Mouse (Mus musculus) heart, embryonic 15.5 days (tissue): ENCODE results near the gene Olfr1325. TPM values are rescaled to one million over a fixed set of nuclear protein-coding genes. Genes with fewer than 3 reads are reported as not detected.
"Not testable (repeated sequence)": the region's sequence is repeated elsewhere in the genome, so short reads cannot be mapped to it uniquely, and the experiment has no call there.

Experiments used
- ATAC-seq: fragments of 200-750 bp; cut with Nextera tagmentation; replicated peaks from 2 replicates; pipeline ENCODE4 v1.8.0; 2017; ENCODE audit warnings: low read depth, moderate TSS enrichment; ENCODE audit not compliant: insufficient number of reproducible peaks, insufficient read depth, low FRiP score
- H3K27ac ChIP-seq: fragments of 300-500 bp; sonication (generic); 2 replicates; pipeline ENCODE4 v1.5.1; 2015; ENCODE audit warnings: mild to moderate bottlenecking, inconsistent platforms
- H3K27me3 ChIP-seq: fragments of 300-500 bp; sonication (generic); 2 replicates; pipeline ENCODE4 v1.6.1; 2015; ENCODE audit warnings: inconsistent platforms
- H3K36me3 ChIP-seq: fragments of 300-500 bp; sonication (generic); 2 replicates; pipeline ENCODE4 v1.6.1; 2015; ENCODE audit warnings: mild to moderate bottlenecking, inconsistent platforms
- H3K4me1 ChIP-seq: fragments of 300-500 bp; sonication (generic); replicated peaks from 2 replicates; pipeline ENCODE4 v1.6.1; 2015; ENCODE audit warnings: inconsistent platforms
- H3K4me2 ChIP-seq: fragments of 300-500 bp; sonication (generic); 2 replicates; pipeline ENCODE4 v1.6.1; 2015; ENCODE audit warnings: inconsistent platforms, mild to moderate bottlenecking, moderate library complexity
- H3K4me3 ChIP-seq: fragments of 300-500 bp; sonication (generic); 2 replicates; pipeline ENCODE4 v1.5.1; 2015; ENCODE audit warnings: mild to moderate bottlenecking, inconsistent platforms
- H3K9ac ChIP-seq: fragments of 300-500 bp; sonication (generic); 2 replicates; pipeline ENCODE4 v1.6.1; 2015; ENCODE audit warnings: mild to moderate bottlenecking, inconsistent platforms
- H3K9me3 ChIP-seq: fragments of 300-500 bp; sonication (generic); replicated peaks from 2 replicates; pipeline ENCODE4 v1.6.1; 2016; ENCODE audit warnings: inconsistent platforms
- WGBS: fragments of 180-500 bp; shearing (Covaris S2); methylation state at CpG from one replicate; pipeline ENCODE4 v1.1.7; 2015; ENCODE audit warnings: mixed read lengths; 5-methylcytosine and 5-hydroxymethylcytosine counted together
- polyA plus RNA-seq: library from polyadenylated mRNA; unstranded; fragments of >200 nt; fragmentation: Nextera tagmentation; extraction: Ambion mirVana; gene quantifications from 2 replicates; pipeline ENCODE4 v1.2.1, GENCODE M21; 2015

Olfr1325 gene
- polyA plus RNA-seq: not detected in 2 replicates

DNA sequence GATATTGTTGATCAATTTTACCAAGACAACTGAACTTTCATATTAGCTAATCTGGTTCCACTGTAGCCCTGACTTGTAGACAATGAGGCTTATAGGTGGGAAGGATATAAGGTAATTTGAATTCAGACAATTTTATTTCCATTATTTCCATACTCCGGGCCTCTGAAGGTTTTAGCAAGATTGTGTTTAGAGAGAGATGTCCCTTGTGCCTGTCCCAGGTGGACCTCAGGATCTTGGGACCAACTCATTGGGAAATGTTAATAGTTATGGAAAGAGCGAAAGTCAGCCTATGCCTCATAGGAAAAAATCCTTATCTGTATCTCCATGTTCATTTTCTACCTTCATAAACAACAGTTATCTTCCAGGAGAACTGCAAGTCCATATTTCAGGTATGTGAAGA, at the start of gene Olfr1325:
Gene Olfr1325 (plus strand): TSS at position 301 of the 400 bp plus-strand sequence.
- 89% methylated on average over 2 of the region's 2 CpGs for WGBS
- ATAC-seq: no peak
- Histone ChIP-seq H3K36me3 (no peaks in the 10 kb centered on the region), H3K4me2 (no peak within 1 kb of the TSS), H3K9ac (no peak within 1 kb of the TSS), H3K27me3 (no peaks in the 10 kb centered on the region), H3K4me1 (no peaks in the 10 kb centered on the region), H3K9me3 (no peaks in the 10 kb centered on the region), H3K27ac (no peak within 1 kb of the TSS), H3K4me3 (no peak within 1 kb of the TSS)

- no peaks in the 10 kb centered on the region for H3K36me3 ChIP-seq
- no peak within 1 kb of the TSS for H3K9ac ChIP-seq
- no peaks in the 10 kb centered on the region for H3K4me1 ChIP-seq
- H3K4me3 ChIP-seq: no peak within 1 kb of the TSS
- no peaks in the 10 kb centered on the region for H3K27me3 ChIP-seq
- no peak within 1 kb of the TSS for H3K27ac ChIP-seq
- ATAC-seq: no peak
- no peaks in the 10 kb centered on the region for H3K9me3 ChIP-seq
- no peak within 1 kb of the TSS for H3K4me2 ChIP-seq
Measured at GRCm38 (mm10) chrX:74574788-74575187, 17.7 kb upstream of the Olfr1325 start, which contains the start of gene Olfr1326-ps1. Olfr1326-ps1 (minus strand) TSS chrX:74574888.

DNA sequence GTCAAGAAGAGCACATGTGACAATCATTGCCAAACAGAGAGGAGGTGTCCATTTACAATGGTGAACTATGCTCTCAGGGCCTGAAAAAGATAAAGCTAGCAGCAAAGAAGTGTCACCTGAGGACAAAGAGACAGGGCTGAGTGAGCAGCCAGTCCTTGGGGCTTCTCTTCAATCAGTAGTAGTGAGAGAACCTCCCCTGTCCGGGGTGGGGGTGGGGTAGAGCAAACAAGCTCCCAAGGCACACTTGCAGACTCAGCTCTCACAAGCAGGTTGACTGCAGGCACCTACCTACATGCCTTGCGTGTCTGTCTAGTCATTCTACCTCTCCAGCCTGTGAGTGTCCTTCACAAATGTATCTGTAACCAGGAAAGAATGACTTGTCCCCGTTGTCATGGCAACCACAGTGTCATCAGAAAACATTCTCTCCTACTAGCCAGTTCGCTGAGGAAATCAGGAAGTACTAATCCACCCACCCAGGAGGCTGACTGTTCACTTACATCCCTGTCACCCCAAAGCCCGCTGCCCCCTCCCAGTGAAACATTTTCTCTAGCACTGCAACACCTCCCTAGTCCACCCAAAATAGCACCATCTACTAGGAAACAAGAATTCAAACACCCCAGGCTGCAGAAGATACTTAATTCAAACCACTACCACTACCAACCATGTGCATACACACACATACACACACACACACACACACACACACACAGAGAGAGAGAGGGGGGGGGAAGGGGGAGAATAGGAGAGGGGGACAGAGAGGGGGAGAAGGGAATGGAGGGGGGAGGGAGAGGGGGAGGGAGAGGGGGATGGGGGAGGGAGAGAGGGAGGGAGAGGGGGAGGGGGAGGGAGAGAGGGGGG, 53.2 kb downstream of the Olfr1325 start, which contains the start of gene Gm5640:
Gene Gm5640 (minus strand): TSS at position 170 of the 858 bp plus-strand sequence.
- H3K9me3 ChIP-seq, H3K4me2 ChIP-seq, H3K27me3 ChIP-seq, H3K4me3 ChIP-seq, H3K27ac ChIP-seq, H3K4me1 ChIP-seq, ATAC-seq, H3K9ac ChIP-seq, H3K36me3 ChIP-seq: not testable (repeated sequence)
- 39% methylated on average over 2 of the region's 5 CpGs for WGBS

- H3K36me3 ChIP-seq, H3K4me2 ChIP-seq, H3K27ac ChIP-seq, H3K9me3 ChIP-seq, ATAC-seq, H3K9ac ChIP-seq, H3K27me3 ChIP-seq, H3K4me1 ChIP-seq, H3K4me3 ChIP-seq: not testable (repeated sequence)
- no CpG with 5 or more reads among the region's 1 CpGs for WGBS
Measured at GRCm38 (mm10) chrX:74646393-74646792, 53.9 kb downstream of the Olfr1325 start.

Other genes starting within 250 kb of the Olfr1325 start
- gene Lage3, start 239.1 kb upstream of the Olfr1325 start, polyA plus RNA-seq: 80.3 and 87.5 TPM in 2 replicates
- gene Ubl4a, start 219.5 kb upstream of the Olfr1325 start, polyA plus RNA-seq: 56.4 and 62.2 TPM in 2 replicates
- 12.0 and 14.3 TPM in 2 replicates for gene Slc10a3, start 219.3 kb upstream of the Olfr1325 start, polyA plus RNA-seq
- gene Fam3a, start 199.4 kb upstream of the Olfr1325 start, polyA plus RNA-seq: 26.8 and 31.2 TPM in 2 replicates
- gene Ikbkg, start 199.4 kb upstream of the Olfr1325 start, polyA plus RNA-seq: 18.2 and 18.9 TPM in 2 replicates
- gene G6pdx, start 163.5 kb upstream of the Olfr1325 start, polyA plus RNA-seq: 15.4 and 21.4 TPM in 2 replicates
- gene Gm6880, start 111.3 kb upstream of the Olfr1325 start, polyA plus RNA-seq: not detected in 2 replicates
- not detected in 2 replicates for gene Olfr1326-ps1, start 17.8 kb upstream of the Olfr1325 start, polyA plus RNA-seq
- gene Gm5640, start 53.0 kb downstream of the Olfr1325 start, polyA plus RNA-seq: 0.04 and 0.09 TPM in 2 replicates
- not detected in 2 replicates for gene Gm6890, start 148.2 kb downstream of the Olfr1325 start, polyA plus RNA-seq
- not detected in 2 replicates for gene Gm5936, start 244.5 kb downstream of the Olfr1325 start, polyA plus RNA-seq